Mouse (Mus musculus) cerebellum, adult (tissue): Measurements from ENCODE around the gene Epb42.

Experiments
- ATAC-seq: cut with Nextera tagmentation; 2 replicates; pipeline ENCODE4 v1.9.2; 2017; ENCODE audit warnings: mild to moderate bottlenecking, moderate library complexity, mixed read lengths; ENCODE audit not compliant: insufficient number of reproducible peaks, low FRiP score, low TSS enrichment

The Epb42 gene

GRCm38 (mm10) chr2:120970559-120971080, 66.3 kb downstream of the Epb42 start, which contains the start of gene Ubr1:
TSS of gene Ubr1 (minus strand) at chr2:120970715.
- peak; percentile 91; the same call in 1 of the 2 replicates for ATAC-seq

GRCm38 (mm10) chr2:120970045-120970539, 66.8 kb downstream of the Epb42 start:
- ATAC-seq: peak; percentile 8; the same call in 1 of the 2 replicates
